19 mouse cellular contexts compared by ENCODE assay signal in the genomic region with DNA sequence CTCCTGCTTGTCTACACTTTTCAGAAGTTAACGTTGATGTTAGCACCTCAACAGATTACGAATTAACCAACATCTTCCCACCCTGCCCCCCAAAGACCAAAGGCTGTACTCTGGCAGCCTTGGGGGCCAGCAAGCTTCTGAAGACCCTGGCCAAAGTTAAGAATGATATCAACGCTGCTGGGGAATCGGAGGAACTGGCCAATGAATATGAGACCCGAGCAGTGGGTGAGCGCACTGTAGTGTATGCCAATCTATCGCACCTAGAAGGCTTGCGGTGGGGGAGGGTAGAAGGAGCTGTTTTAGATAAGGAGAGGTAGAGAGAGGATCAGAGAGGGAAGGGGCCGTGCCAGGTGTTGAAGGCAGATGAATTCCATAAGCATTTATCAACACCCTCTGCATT. TPM values are rescaled to one million over a fixed set of nuclear protein-coding genes. Genes with fewer than 3 reads are reported as not detected.
"Had no signal": no experiment of that assay in that cellular context is flagged by ENCODE, and none has a peak within 500 bp of the region (broad histone marks: within the 10 kb centered on the region; RNA-seq: fewer than 3 reads in every experiment).

No protein-coding gene starts in this region.

- DNase-seq: left cerebral cortex, postnatal 4 days; liver; liver, embryonic 13.5 days; liver, postnatal 0 days; lung, adult 18-20 months; lung, adult 2 months; lung, embryonic 14.5 days; lung, postnatal 10 days; lung, postnatal 14 days; lung, postnatal 36 days; lung, postnatal 4 days; midbrain, embryonic 14.5 days had no signal

RNA-seq across cellular contexts. Expression of a gene that starts 56.0 kb away (rescaled TPM):
- total RNA-seq: left cerebral cortex, postnatal 14 days; left cerebral cortex, postnatal 25 days; left cerebral cortex, postnatal 36 days; megakaryocyte progenitor cell, adult 5-6 weeks; megakaryocyte, adult 5-6 weeks; megakaryocyte-erythroid progenitor cell, adult 5-6 weeks; monocyte, adult 5-6 weeks had no signal
